Mouse (Mus musculus) limb, embryonic 15.5 days (tissue): ENCODE measurements at regions not wholly inside any gene's neighbourhood (a gene's known extent, or its start where the extent isn't known, plus 50 kb on each side); places are given as distances from the start of the nearest gene placed in this dataset.

Experiments
- ATAC-seq: fragments of 200-750 bp; cut with Nextera tagmentation; 2 replicates; pipeline ENCODE4 v1.8.0; 2017; ENCODE audit warnings: low read depth, moderate TSS enrichment; ENCODE audit not compliant: insufficient number of reproducible peaks, low FRiP score, low TSS enrichment
- H3K27ac ChIP-seq: fragments of 300-500 bp; sonication (generic); 2 replicates; pipeline ENCODE4 v1.5.1; 2015; ENCODE audit warnings: moderate library complexity, mild to moderate bottlenecking, inconsistent platforms
- H3K27me3 ChIP-seq: fragments of 300-500 bp; sonication (generic); 2 replicates; pipeline ENCODE4 v1.6.1; 2015; ENCODE audit warnings: inconsistent platforms
- H3K36me3 ChIP-seq: fragments of 300-500 bp; sonication (generic); 2 replicates; pipeline ENCODE4 v1.6.1; 2015; ENCODE audit warnings: inconsistent platforms
- H3K4me1 ChIP-seq: fragments of 300-500 bp; sonication (generic); 2 replicates; pipeline ENCODE4 v1.6.1; 2015; ENCODE audit warnings: inconsistent platforms
- H3K4me2 ChIP-seq: fragments of 300-500 bp; sonication (generic); 2 replicates; pipeline ENCODE4 v1.6.1; 2015; ENCODE audit warnings: mild to moderate bottlenecking, inconsistent platforms
- H3K4me3 ChIP-seq: fragments of 300-500 bp; sonication (generic); 2 replicates; pipeline ENCODE4 v1.5.1; 2015; ENCODE audit warnings: mild to moderate bottlenecking, inconsistent platforms
- H3K9ac ChIP-seq: fragments of 300-500 bp; sonication (generic); 2 replicates; pipeline ENCODE4 v1.6.1; 2015; ENCODE audit warnings: inconsistent platforms
- H3K9me3 ChIP-seq: fragments of 300-500 bp; sonication (generic); 2 replicates; pipeline ENCODE4 v1.6.1; 2016; ENCODE audit warnings: inconsistent platforms
- WGBS: fragments of 180-500 bp; shearing (Covaris S2); methylation state at CpG from one replicate; pipeline ENCODE4 v1.1.7; 2015; 5-methylcytosine and 5-hydroxymethylcytosine counted together

- Histone ChIP-seq H3K4me2 (no peak overlapping the region), H3K9ac (no peak overlapping the region), H3K4me3 (no peak overlapping the region), H3K36me3 (no peaks in the 10 kb centered on the region), H3K4me1 (no peaks in the 10 kb centered on the region), H3K9me3 (no peaks in the 10 kb centered on the region), H3K27me3 (no peaks in the 10 kb centered on the region), H3K27ac (no peak overlapping the region)
- whole genome bisulfite sequencing, result 87% methylated on average over 1 of the region's 1 CpGs
- no peak for ATAC-seq
Measured at GRCm38 (mm10) chr5:16487969-16488368, 65.3 kb upstream of the Hgf start.

DNA sequence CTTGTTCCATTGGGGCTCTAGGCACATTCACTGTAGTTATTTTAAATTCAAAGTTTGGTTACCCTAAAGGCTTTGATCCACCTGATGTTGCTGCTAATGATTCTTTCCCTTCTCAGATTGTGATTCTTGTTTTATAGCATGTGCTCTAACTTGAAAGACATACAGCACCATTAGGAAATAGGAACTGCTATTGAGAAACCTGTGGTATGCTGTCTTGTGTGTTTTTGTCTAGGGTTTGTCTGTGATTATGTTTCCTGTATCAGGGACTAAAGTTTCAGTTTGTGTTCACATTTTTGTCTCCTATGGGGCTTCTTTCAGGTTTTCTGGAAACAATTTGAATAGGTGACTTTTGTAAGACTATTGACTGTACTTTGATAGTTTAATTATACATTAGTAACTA lies 63.5 kb upstream of the Hgf start:
- ATAC-seq, result no peak
- no peak overlapping the region for H3K27ac ChIP-seq
- no peaks in the 10 kb centered on the region for H3K9me3 ChIP-seq
- H3K4me3 ChIP-seq, result no peak overlapping the region
- H3K27me3 ChIP-seq, result no peaks in the 10 kb centered on the region
- H3K4me2 ChIP-seq, result no peak overlapping the region
- no peaks in the 10 kb centered on the region for H3K4me1 ChIP-seq
- H3K9ac ChIP-seq, result no peak overlapping the region
- no peaks in the 10 kb centered on the region for H3K36me3 ChIP-seq

- Histone ChIP-seq H3K36me3 (no peaks in the 10 kb centered on the region), H3K27me3 (no peaks in the 10 kb centered on the region), H3K9ac (no peak overlapping the region), H3K27ac (no peak overlapping the region), H3K4me3 (no peak overlapping the region), H3K4me1 (no peaks in the 10 kb centered on the region), H3K9me3 (no peaks in the 10 kb centered on the region), H3K4me2 (no peak overlapping the region)
- WGBS, result 14% methylated on average over 7 of the region's 7 CpGs
- ATAC-seq, result no peak
Measured at GRCm38 (mm10) chr5:16499891-16500290, 53.4 kb upstream of the Hgf start.
